Mouse (Mus musculus) liver, embryonic 18 days (tissue): ENCODE measurements around the gene Rusc1. TPM values are rescaled to one million over a fixed set of nuclear protein-coding genes. Genes with fewer than 3 reads are reported as not detected.

Experiments
- polyA plus RNA-seq: library from polyadenylated mRNA; depleted of rRNA; stranded (reverse); fragments of >200 nt; gene quantifications from 2 replicates; pipeline ENCODE4 v1.2.3, GENCODE M21; 2012; rRNA removed

Rusc1 gene
- polyA plus RNA-seq, result 3.9 and 4.8 TPM in 2 replicates

GRCm38 (mm10) chr3:89093175-89093574 lies at the start of gene Rusc1:
TSS of gene Rusc1 (minus strand) at chr3:89093311.

GRCm38 (mm10) chr3:89135958-89136357 lies 42.8 kb upstream of the Rusc1 start, which contains the start of gene Pklr:
TSS of gene Pklr (plus strand) at chr3:89136142.

GRCm38 (mm10) chr3:89101812-89102494 lies 8.8 kb upstream of the Rusc1 start, which contains the start of gene Fdps:
TSS of gene Fdps (minus strand) at chr3:89101959.

GRCm38 (mm10) chr3:89100811-89101210 lies 7.7 kb upstream of the Rusc1 start, which contains the start of gene Gm43738:
TSS of gene Gm43738 (minus strand) at chr3:89101099.

Other genes starting within 250 kb of the Rusc1 start
- gene Msto1, start 179.3 kb downstream of the Rusc1 start, polyA plus RNA-seq, result 8.8 and 9.1 TPM in 2 replicates
- gene Ash1l, start 142.7 kb downstream of the Rusc1 start, polyA plus RNA-seq, result 3.3 and 3.8 TPM in 2 replicates
- 47.8 and 48.9 TPM in 2 replicates for gene Dap3, start 142.1 kb downstream of the Rusc1 start, polyA plus RNA-seq
- not detected in 2 replicates for gene Gm43738, start 7.8 kb upstream of the Rusc1 start, polyA plus RNA-seq
- gene Fdps, start 8.6 kb upstream of the Rusc1 start, polyA plus RNA-seq, result 280 and 373 TPM in 2 replicates
- 90.2 and 91.0 TPM in 2 replicates for gene Pklr, start 42.8 kb upstream of the Rusc1 start, polyA plus RNA-seq
- gene Hcn3, start 66.9 kb upstream of the Rusc1 start, polyA plus RNA-seq, result 0.14 and 0.19 TPM in 2 replicates
- 25.1 and 31.8 TPM in 2 replicates for gene Clk2, start 71.5 kb upstream of the Rusc1 start, polyA plus RNA-seq
- gene Scamp3, start 84.2 kb upstream of the Rusc1 start, polyA plus RNA-seq, result 35.6 and 37.9 TPM in 2 replicates
- gene Fam189b, start 89.8 kb upstream of the Rusc1 start, polyA plus RNA-seq, result 3.0 and 3.4 TPM in 2 replicates
- gene Gba, start 109.6 kb upstream of the Rusc1 start, polyA plus RNA-seq, result 23.4 and 23.5 TPM in 2 replicates
- 2.4 and 2.5 TPM in 2 replicates for gene Thbs3, start 121.9 kb upstream of the Rusc1 start, polyA plus RNA-seq
- 70.3 and 70.9 TPM in 2 replicates for gene Mtx1, start 133.8 kb upstream of the Rusc1 start, polyA plus RNA-seq
- 0.36 and 0.37 TPM in 2 replicates for gene Muc1, start 135.7 kb upstream of the Rusc1 start, polyA plus RNA-seq
- 44.5 and 46.2 TPM in 2 replicates for gene Krtcap2, start 152.7 kb upstream of the Rusc1 start, polyA plus RNA-seq
- 0.49 and 0.55 TPM in 2 replicates for gene Trim46, start 153.0 kb upstream of the Rusc1 start, polyA plus RNA-seq
- gene Dpm3, start 166.0 kb upstream of the Rusc1 start, polyA plus RNA-seq, result 129 and 153 TPM in 2 replicates
- 25.2 and 26.5 TPM in 2 replicates for gene Slc50a1, start 177.3 kb upstream of the Rusc1 start, polyA plus RNA-seq
- 25.1 and 26.2 TPM in 2 replicates for gene Efna1, start 187.8 kb upstream of the Rusc1 start, polyA plus RNA-seq
- 0.40 and 0.77 TPM in 2 replicates for gene Efna3, start 229.7 kb upstream of the Rusc1 start, polyA plus RNA-seq
- gene Efna4, start 244.7 kb upstream of the Rusc1 start, polyA plus RNA-seq, result 0.73 and 1.3 TPM in 2 replicates